Mouse (Mus musculus) gastrocnemius, adult 8-10 months (tissue): ENCODE measurements around the gene Dpf1. TPM values are rescaled to one million over a fixed set of nuclear protein-coding genes. Genes with fewer than 3 reads are reported as not detected.
A peak's percentile ranks its signal among the peaks of the same experiment; 100 is the strongest.

Experiments used
- DNase-seq, 2 experiments: peaks; one replicate each; pipeline ENCODE4 v3.0.0; 2022; ENCODE audit warnings: low spot score in 2 of 2
- total RNA-seq, 4 experiments: library from RNA; stranded (reverse); gene quantifications; 2 replicates each; pipeline ENCODE4 v1.2.4; 2022

The Dpf1 gene
- total RNA-seq, 4 experiments from 2014 or later = 0.92 to 4.5 (median 2.0) TPM

- no peak for DNase-seq
Measured at GRCm38 (mm10) chr7:29338984-29339679, 35.4 kb downstream of the Dpf1 start.

GRCm38 (mm10) chr7:29340247-29340646, 36.5 kb downstream of the Dpf1 start:
- no peak for DNase-seq

GRCm38 (mm10) chr7:29340838-29341237, 37.1 kb downstream of the Dpf1 start:
- DNase-seq = no peak

GRCm38 (mm10) chr7:29341722-29342121, 38.0 kb downstream of the Dpf1 start:
- DNase-seq = no peak

GRCm38 (mm10) chr7:29342489-29343092, 38.8 kb downstream of the Dpf1 start:
- no peak for DNase-seq

- DNase-seq = no peak
Measured at GRCm38 (mm10) chr7:29343746-29344145, 40.0 kb downstream of the Dpf1 start.

- DNase-seq = no peak
Measured at GRCm38 (mm10) chr7:29345534-29345933, 41.8 kb downstream of the Dpf1 start.

GRCm38 (mm10) chr7:29346212-29346611, 42.5 kb downstream of the Dpf1 start:
- no peak for DNase-seq

GRCm38 (mm10) chr7:29350489-29350888, 46.7 kb downstream of the Dpf1 start:
- no peak for DNase-seq

GRCm38 (mm10) chr7:29352246-29352645, 48.5 kb downstream of the Dpf1 start:
- no peak for DNase-seq

- peak; percentile 22 to 57 for DNase-seq
Measured at GRCm38 (mm10) chr7:29354161-29354560, 50.4 kb downstream of the Dpf1 start.

- no peak for DNase-seq
Measured at GRCm38 (mm10) chr7:29355406-29355805, 51.7 kb downstream of the Dpf1 start.

GRCm38 (mm10) chr7:29361497-29361896, 57.7 kb downstream of the Dpf1 start:
- DNase-seq = no peak

- DNase-seq = no peak
Measured at GRCm38 (mm10) chr7:29364052-29364451, 60.3 kb downstream of the Dpf1 start.

- no peak for DNase-seq
Measured at GRCm38 (mm10) chr7:29367166-29368003, 63.6 kb downstream of the Dpf1 start.

Other genes with a start within 250 kb of the Dpf1 start
- 1,000 to 10,000 TPM; 1,847 to 2,398 (median 2,093) TPM for gene Ryr1, start 178.8 kb upstream of the Dpf1 start, total RNA-seq
- gene Rasgrp4, start 169.1 kb upstream of the Dpf1 start, total RNA-seq = under 1 TPM; 0.24 to 0.67 (median 0.37) TPM
- gene Fam98c, start 147.7 kb upstream of the Dpf1 start, total RNA-seq = 10 to 100 TPM in 3 of 4 experiments, 1 to 10 TPM in 1; 9.9 to 11.0 (median 10.5) TPM
- under 1 TPM in 3 of 4 experiments, not detected in 1; 0.21 to 0.25 (median 0.24) TPM for gene Ggn, start 133.7 kb upstream of the Dpf1 start, total RNA-seq
- 1 to 10 TPM; 1.6 to 3.6 (median 2.6) TPM for gene Spred3, start 133.5 kb upstream of the Dpf1 start, total RNA-seq
- gene Psmd8, start 123.2 kb upstream of the Dpf1 start, total RNA-seq = 100 to 1,000 TPM; 168 to 274 (median 229) TPM
- under 1 TPM in 2 of 4 experiments, not detected in 2; 0.13 to 0.68 TPM for gene Catsperg1, start 89.9 kb upstream of the Dpf1 start, total RNA-seq
- under 1 TPM; 0.39 to 0.63 (median 0.49) TPM for gene Kcnk6, start 71.4 kb upstream of the Dpf1 start, total RNA-seq
- 10 to 100 TPM; 36.9 to 39.3 (median 38.4) TPM for gene Yif1b, start 65.6 kb upstream of the Dpf1 start, total RNA-seq
- gene 2200002D01Rik, start 55.5 kb upstream of the Dpf1 start, total RNA-seq = under 1 TPM in 3 of 4 experiments, not detected in 1; 0.44 to 0.85 (median 0.79) TPM
- gene Spint2, start 22.0 kb upstream of the Dpf1 start, total RNA-seq = 10 to 100 TPM; 11.2 to 15.9 (median 12.5) TPM
- gene Ppp1r14a, start 14.6 kb upstream of the Dpf1 start, total RNA-seq = 1 to 10 TPM; 2.7 to 3.4 (median 3.0) TPM
- 1 to 10 TPM; 5.3 to 7.0 (median 6.2) TPM for gene Sipa1l3, start 214.7 kb downstream of the Dpf1 start, total RNA-seq